Mouse (Mus musculus): ENCODE data around the gene Bsg. TPM values are rescaled to one million over a fixed set of nuclear protein-coding genes. Genes with fewer than 3 reads are reported as not detected.
A peak's percentile ranks its signal among the peaks of the same experiment; 100 is the strongest.

The Bsg gene
- polyA plus RNA-seq, 1 experiment from 2014 or later, result 915 TPM

DNA sequence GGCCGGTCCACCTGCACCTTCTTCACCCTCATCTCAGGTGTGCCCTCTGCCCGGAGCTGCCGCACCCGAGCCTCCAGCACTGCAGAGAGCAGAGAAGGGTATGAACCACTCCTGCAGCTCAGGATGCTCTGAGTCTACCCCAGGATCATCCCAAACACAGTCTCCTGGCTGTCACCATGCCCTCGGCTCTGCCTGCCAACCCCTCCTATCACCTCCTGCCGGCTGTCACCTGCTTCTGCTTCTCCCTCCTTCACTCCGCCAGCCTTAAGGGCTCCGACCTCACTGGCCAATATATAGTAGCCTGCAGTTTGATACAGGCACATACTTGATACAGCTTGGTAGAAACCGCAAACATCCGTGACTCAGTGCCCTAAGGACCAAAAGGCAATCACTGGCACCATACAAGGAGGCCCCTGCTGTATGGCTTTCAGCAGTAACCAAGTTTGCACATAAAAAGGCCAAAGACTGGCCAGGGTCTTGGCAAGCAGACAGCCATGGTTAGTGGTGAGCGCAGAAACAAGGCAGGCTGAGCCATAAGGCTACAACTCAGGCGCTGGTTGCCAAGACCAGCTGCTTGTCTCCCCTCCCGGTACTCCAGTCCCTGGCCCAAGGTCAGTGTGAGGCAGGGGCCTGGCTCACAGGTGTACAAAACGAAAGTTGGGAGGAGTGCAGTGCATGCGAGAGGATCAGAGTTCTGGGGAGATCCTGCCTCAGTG is 39.5 kb downstream of the Bsg start:
- WGBS, result 94% methylated on average over 15 of the region's 15 CpGs
- H3K4me3 ChIP-seq (ENCODE audit: low read depth, low read length), result no peak overlapping the region

DNA sequence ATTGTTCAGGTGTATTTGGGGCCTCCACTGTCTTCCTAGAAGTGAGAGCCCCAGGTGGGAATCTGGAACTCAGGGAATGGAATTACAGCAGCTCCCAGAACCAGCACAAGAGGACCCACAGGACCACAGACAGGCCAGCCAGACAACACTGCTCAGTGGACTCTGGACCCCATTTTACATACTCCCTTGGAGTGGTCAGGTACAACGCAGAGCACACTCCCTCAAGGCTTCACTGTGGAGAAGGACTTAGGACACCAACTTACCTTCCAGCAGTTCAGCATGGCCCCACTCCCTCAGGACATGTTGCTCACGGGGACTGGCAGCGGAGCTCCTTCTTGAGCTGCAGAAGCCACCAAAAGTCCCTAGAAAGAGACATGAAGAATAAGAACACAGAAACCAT is 41.1 kb downstream of the Bsg start:
- H3K9ac ChIP-seq (ENCODE audit: low read depth, low read length), result 0 out of 2 replicates have a peak overlapping the region, but pooled peaks have one; percentile 60

More for the DNA sequence above, 39.5 kb downstream of the Bsg start:
- H3K9me3 ChIP-seq (replicated peaks; ENCODE audit: control insufficient read depth, low read length, poor library complexity, severe bottlenecking), result peaks cover 20% of the 10 kb centered on the region
- ATAC-seq, result no peak
- H3K36me3 ChIP-seq (ENCODE audit: control insufficient read depth, insufficient read depth, low read length), result peaks cover 36% of the 10 kb centered on the region
- no peak overlapping the region for H3K4me2 ChIP-seq (ENCODE audit: low read length)
- no peaks in the 10 kb centered on the region for H3K27me3 ChIP-seq (ENCODE audit: control insufficient read depth, insufficient read depth, low read depth, low read length)
- H3K4me1 ChIP-seq (ENCODE audit: control insufficient read depth, insufficient read depth, low read length), result peaks cover 12% of the 10 kb centered on the region
- no peak overlapping the region for H3K9ac ChIP-seq (ENCODE audit: low read depth, low read length)
- no peak overlapping the region for H3K27ac ChIP-seq (ENCODE audit: low read length)

DNA sequence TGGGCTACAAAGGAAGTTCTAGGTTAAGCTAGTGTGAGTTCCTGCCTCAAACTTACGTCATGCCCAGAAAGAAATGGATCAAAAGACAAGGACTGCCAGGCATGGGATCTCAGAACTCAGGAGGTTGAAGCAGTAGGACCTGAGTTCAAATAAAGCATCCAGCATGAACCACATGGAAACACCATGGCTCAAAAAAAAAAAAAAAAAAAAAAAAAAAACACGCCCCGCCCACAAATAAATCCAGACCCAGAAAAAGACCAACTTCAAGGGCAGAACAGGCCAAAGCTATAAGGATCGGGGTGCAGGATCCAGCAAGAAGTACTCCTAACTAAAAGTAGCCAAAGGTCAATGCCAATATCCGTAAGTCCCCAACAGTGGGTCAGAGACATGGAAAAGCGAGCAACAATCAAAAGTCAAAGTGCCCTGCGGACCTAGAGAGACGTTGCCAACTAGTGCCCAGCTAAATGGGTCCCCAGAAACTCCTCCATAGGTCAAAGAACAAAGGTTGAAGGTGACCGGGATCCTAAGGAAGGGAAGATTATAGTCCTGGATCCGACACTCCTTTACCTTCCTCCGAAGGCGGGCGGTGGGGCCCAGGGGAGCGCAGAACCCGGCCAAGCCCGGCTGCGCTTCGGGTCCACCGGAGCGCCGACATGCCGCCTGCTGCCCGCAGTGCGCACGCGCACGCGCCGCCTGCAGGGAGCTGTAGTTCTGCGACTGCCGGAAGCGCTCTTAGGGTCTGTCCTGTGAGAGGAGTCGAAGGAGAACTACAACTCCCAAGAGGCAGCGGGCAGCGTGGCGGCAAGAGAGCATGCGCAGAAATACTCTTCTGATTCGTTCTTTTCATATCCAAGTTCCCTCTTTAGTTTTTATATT is 41.8 kb downstream of the Bsg start, which contains the start of gene Polrmt:
Polrmt (minus strand) TSS at position 684 of the 876 bp plus-strand sequence.
- H3K9ac ChIP-seq (ENCODE audit: low read depth, low read length), result peak within 1 kb of the TSS; percentile 60
- 0 out of 2 replicates have a peak within 1 kb of the TSS, but pooled peaks have one; percentile 6 for H3K27ac ChIP-seq (ENCODE audit: low read length)
- 3% methylated on average over 38 of the region's 38 CpGs for WGBS
- no peaks in the 10 kb centered on the region for H3K27me3 ChIP-seq (ENCODE audit: control insufficient read depth, insufficient read depth, low read depth, low read length)
- no peaks in the 10 kb centered on the region; the same call in 1 of the 2 replicates for H3K9me3 ChIP-seq (replicated peaks; ENCODE audit: control insufficient read depth, low read length, poor library complexity, severe bottlenecking)
- H3K4me1 ChIP-seq (ENCODE audit: control insufficient read depth, insufficient read depth, low read length), result peaks cover 12% of the 10 kb centered on the region
- peak within 1 kb of the TSS; percentile 82 for H3K4me2 ChIP-seq (ENCODE audit: low read length)
- ATAC-seq, result peak; percentile 96
- peak within 1 kb of the TSS; percentile 55 for H3K4me3 ChIP-seq (ENCODE audit: low read depth, low read length)
- H3K36me3 ChIP-seq (ENCODE audit: control insufficient read depth, insufficient read depth, low read length), result peaks cover 13% of the 10 kb centered on the region

More for the DNA sequence above, 41.1 kb downstream of the Bsg start:
- H3K4me2 ChIP-seq (ENCODE audit: low read length), result peak overlapping the region; percentile 82
- H3K27me3 ChIP-seq (ENCODE audit: control insufficient read depth, insufficient read depth, low read depth, low read length), result no peaks in the 10 kb centered on the region
- peak overlapping the region; percentile 55 for H3K4me3 ChIP-seq (ENCODE audit: low read depth, low read length)
- H3K9me3 ChIP-seq (replicated peaks; ENCODE audit: control insufficient read depth, low read length, poor library complexity, severe bottlenecking), result peaks cover 4% of the 10 kb centered on the region; the same call in 1 of the 2 replicates
- H3K27ac ChIP-seq (ENCODE audit: low read length), result no peak overlapping the region
- peaks cover 12% of the 10 kb centered on the region for H3K4me1 ChIP-seq (ENCODE audit: control insufficient read depth, insufficient read depth, low read length)
- 94% methylated on average over 3 of the region's 3 CpGs for WGBS
- no peak for ATAC-seq
- peaks cover 20% of the 10 kb centered on the region for H3K36me3 ChIP-seq (ENCODE audit: control insufficient read depth, insufficient read depth, low read length)

DNA sequence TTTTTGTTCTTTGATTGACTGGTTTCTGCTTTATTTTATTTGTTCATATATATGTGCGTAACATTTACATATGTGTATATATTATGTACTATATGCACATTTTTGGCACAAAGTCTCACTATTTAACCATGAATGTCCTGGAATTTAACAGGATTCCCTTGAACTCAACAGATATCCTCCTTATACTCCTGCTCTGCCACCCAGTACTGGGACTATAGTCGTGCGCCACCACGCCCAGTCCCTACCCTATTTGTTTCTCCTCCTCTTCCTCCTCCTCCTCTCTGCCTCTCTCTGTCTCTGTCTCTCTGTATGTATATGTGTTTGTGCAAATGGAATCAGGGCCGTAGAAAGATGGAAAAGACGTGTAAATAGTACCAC is 42.5 kb downstream of the Bsg start:
- peak; percentile 66 for ATAC-seq
- Histone ChIP-seq H3K4me2 (ENCODE audit: low read length) (peak overlapping the region; percentile 56), H3K9ac (ENCODE audit: low read depth, low read length) (peak overlapping the region; percentile 21; the same call in 1 of the 2 replicates), H3K27me3 (ENCODE audit: control insufficient read depth, insufficient read depth, low read depth, low read length) (no peaks in the 10 kb centered on the region), H3K9me3 (replicated peaks; ENCODE audit: control insufficient read depth, low read length, poor library complexity, severe bottlenecking) (no peaks in the 10 kb centered on the region), H3K36me3 (ENCODE audit: control insufficient read depth, insufficient read depth, low read length) (peaks cover 7% of the 10 kb centered on the region), H3K27ac (ENCODE audit: low read length) (0 out of 2 replicates have a peak overlapping the region, but pooled peaks have one; percentile 6), H3K4me1 (ENCODE audit: control insufficient read depth, insufficient read depth, low read length) (peaks cover 12% of the 10 kb centered on the region), H3K4me3 (ENCODE audit: low read depth, low read length) (peak overlapping the region; percentile 55)
- 19% methylated on average over 6 of the region's 6 CpGs for WGBS

DNA sequence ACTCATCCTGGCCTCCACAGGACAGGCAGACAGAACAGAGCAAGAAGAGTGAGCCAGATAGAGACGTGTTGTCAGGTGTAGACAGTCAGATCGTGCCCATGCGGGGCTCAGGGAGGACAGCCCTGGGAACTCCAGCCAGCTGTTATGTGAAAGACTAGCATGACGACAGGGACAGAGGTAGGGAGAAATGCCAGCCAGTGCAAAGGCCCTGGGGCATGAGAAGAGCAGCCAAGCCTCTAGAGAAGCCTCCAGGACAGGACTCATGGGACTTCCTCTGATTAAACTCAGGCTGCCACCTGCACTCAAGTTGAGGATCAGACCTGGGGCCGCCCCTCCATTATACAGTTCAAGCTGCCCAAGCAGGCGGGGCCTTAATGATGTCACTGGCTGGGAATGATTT is 44.2 kb downstream of the Bsg start:
- no peak overlapping the region for H3K9ac ChIP-seq (ENCODE audit: low read depth, low read length)
- WGBS, result 78% methylated on average over 6 of the region's 6 CpGs
- ATAC-seq, result no peak
- H3K36me3 ChIP-seq (ENCODE audit: control insufficient read depth, insufficient read depth, low read length), result no peaks in the 10 kb centered on the region; the same call in 1 of the 2 replicates
- no peak overlapping the region for H3K27ac ChIP-seq (ENCODE audit: low read length)
- no peaks in the 10 kb centered on the region for H3K9me3 ChIP-seq (replicated peaks; ENCODE audit: control insufficient read depth, low read length, poor library complexity, severe bottlenecking)
- H3K4me2 ChIP-seq (ENCODE audit: low read length), result no peak overlapping the region
- H3K27me3 ChIP-seq (ENCODE audit: control insufficient read depth, insufficient read depth, low read depth, low read length), result no peaks in the 10 kb centered on the region
- H3K4me3 ChIP-seq (ENCODE audit: low read depth, low read length), result no peak overlapping the region
- peaks cover 12% of the 10 kb centered on the region for H3K4me1 ChIP-seq (ENCODE audit: control insufficient read depth, insufficient read depth, low read length)

DNA sequence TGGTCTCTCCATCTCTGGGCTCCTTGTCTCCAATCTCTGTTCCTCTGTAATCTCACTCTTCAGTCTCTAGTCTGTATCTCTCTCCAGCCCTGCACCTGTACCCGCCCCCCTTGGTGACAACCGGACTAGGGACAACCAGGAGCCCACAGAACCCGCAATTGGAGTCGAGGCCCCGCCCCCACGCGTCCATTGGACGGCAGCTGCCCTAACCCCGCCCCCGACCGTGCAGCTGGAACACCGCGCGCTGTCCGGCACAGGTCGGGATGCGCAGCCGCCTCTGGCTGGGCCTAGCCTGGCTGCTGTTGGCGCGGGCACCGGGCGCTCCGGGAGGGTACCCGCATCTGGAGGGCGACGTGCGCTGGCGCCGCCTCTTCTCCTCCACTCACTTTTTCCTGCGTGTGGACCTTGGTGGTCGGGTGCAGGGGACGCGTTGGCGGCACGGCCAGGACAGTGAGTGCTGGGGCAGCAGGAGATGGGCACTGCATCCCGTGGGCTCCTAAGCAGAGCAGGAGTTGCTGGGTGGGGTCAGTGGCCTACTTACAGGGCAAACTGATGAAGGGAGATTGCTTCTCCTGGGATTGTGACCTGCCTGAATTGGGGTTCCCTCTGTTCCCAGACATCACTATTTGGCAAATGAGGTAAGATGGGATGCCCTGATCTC is 50.7 kb downstream of the Bsg start, which contains the start of gene Fgf22:
Fgf22 (plus strand) TSS at position 221 of the 661 bp plus-strand sequence.
- no peaks in the 10 kb centered on the region for H3K9me3 ChIP-seq (replicated peaks; ENCODE audit: control insufficient read depth, low read length, poor library complexity, severe bottlenecking)
- peaks cover 5% of the 10 kb centered on the region; the same call in 1 of the 2 replicates for H3K4me1 ChIP-seq (ENCODE audit: control insufficient read depth, insufficient read depth, low read length)
- 2% methylated on average over 36 of the region's 36 CpGs for WGBS
- no peaks in the 10 kb centered on the region for H3K27me3 ChIP-seq (ENCODE audit: control insufficient read depth, insufficient read depth, low read depth, low read length)
- ATAC-seq, result peak; percentile 85
- H3K4me2 ChIP-seq (ENCODE audit: low read length), result peak within 1 kb of the TSS; percentile 83
- H3K27ac ChIP-seq (ENCODE audit: low read length), result no peak within 1 kb of the TSS
- H3K9ac ChIP-seq (ENCODE audit: low read depth, low read length), result peak within 1 kb of the TSS; percentile 68
- peaks cover 17% of the 10 kb centered on the region for H3K36me3 ChIP-seq (ENCODE audit: control insufficient read depth, insufficient read depth, low read length)
- H3K4me3 ChIP-seq (ENCODE audit: low read depth, low read length), result peak within 1 kb of the TSS; percentile 46

DNA sequence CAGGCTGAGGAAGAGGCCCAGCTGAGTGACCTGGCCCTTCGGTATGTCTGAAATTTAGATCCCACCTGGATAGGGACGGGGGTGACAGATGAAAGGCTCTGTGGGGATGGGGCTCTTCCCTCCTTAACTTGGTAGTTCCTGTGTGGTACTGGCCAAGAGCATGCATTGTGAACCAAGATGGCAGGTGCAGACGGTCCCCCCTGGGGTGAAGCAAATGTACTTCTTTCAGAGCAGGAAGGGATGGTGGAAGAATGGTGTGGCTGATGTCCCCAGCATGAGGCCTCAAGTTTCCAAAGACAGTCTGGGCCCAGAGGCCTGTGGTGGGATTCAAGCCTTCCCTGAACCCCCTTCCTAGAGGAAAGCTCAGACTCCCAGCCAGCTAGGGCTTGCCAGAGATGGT is 51.6 kb downstream of the Bsg start:
- ATAC-seq, result no peak
- H3K9me3 ChIP-seq (replicated peaks; ENCODE audit: control insufficient read depth, low read length, poor library complexity, severe bottlenecking), result no peaks in the 10 kb centered on the region
- WGBS, result 85% methylated on average over 3 of the region's 3 CpGs
- no peak overlapping the region for H3K27ac ChIP-seq (ENCODE audit: low read length)
- H3K4me3 ChIP-seq (ENCODE audit: low read depth, low read length), result no peak overlapping the region
- H3K4me2 ChIP-seq (ENCODE audit: low read length), result no peak overlapping the region
- H3K9ac ChIP-seq (ENCODE audit: low read depth, low read length), result no peak overlapping the region
- peaks cover 5% of the 10 kb centered on the region; the same call in 1 of the 2 replicates for H3K4me1 ChIP-seq (ENCODE audit: control insufficient read depth, insufficient read depth, low read length)
- peaks cover 21% of the 10 kb centered on the region for H3K36me3 ChIP-seq (ENCODE audit: control insufficient read depth, insufficient read depth, low read length)
- H3K27me3 ChIP-seq (ENCODE audit: control insufficient read depth, insufficient read depth, low read depth, low read length), result no peaks in the 10 kb centered on the region

DNA sequence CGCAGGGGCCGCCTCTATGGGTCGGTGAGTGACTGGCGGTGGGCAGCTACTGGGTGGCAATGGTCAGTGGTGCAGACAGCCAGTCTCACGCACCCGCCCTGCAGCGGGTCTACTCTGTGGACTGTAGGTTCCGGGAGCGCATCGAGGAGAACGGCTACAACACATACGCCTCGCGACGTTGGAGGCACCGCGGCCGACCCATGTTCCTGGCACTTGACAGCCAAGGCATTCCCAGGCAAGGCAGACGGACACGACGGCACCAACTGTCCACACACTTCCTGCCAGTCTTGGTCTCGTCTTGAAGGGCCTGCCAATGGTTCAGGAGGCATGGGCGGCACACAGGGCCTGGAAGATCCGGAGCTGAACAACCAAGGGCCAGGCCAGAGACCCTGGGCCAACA is 52.4 kb downstream of the Bsg start:
- Histone ChIP-seq H3K27ac (ENCODE audit: low read length) (no peak overlapping the region), H3K4me3 (ENCODE audit: low read depth, low read length) (no peak overlapping the region), H3K4me2 (ENCODE audit: low read length) (no peak overlapping the region), H3K4me1 (ENCODE audit: control insufficient read depth, insufficient read depth, low read length) (peaks cover 5% of the 10 kb centered on the region; the same call in 1 of the 2 replicates), H3K27me3 (ENCODE audit: control insufficient read depth, insufficient read depth, low read depth, low read length) (no peaks in the 10 kb centered on the region), H3K36me3 (ENCODE audit: control insufficient read depth, insufficient read depth, low read length) (peaks cover 28% of the 10 kb centered on the region), H3K9me3 (replicated peaks; ENCODE audit: control insufficient read depth, low read length, poor library complexity, severe bottlenecking) (no peaks in the 10 kb centered on the region), H3K9ac (ENCODE audit: low read depth, low read length) (no peak overlapping the region)
- ATAC-seq, result no peak
- WGBS, result 91% methylated on average over 24 of the region's 24 CpGs

Data from midbrain, embryonic 16.5 days (tissue).